Mouse (Mus musculus) hindbrain, embryonic 16.5 days (tissue): ENCODE data around the gene Mef2c. TPM values are rescaled to one million over a fixed set of nuclear protein-coding genes. Genes with fewer than 3 reads are reported as not detected.

Source experiments
- ATAC-seq: fragments of 200-750 bp; cut with Nextera tagmentation; 2 replicates; pipeline ENCODE4 v1.8.0; 2017; ENCODE audit warnings: moderate TSS enrichment, moderate library complexity
- H3K27ac ChIP-seq: fragments of 300-500 bp; sonication (generic); 2 replicates; pipeline ENCODE4 v1.5.1; 2014; ENCODE audit warnings: low read depth, mild to moderate bottlenecking, control low read depth, low read length, moderate library complexity
- H3K27me3 ChIP-seq: fragments of 300-500 bp; sonication (generic); replicated peaks from 2 replicates; pipeline ENCODE4 v1.6.1; 2014; ENCODE audit warnings: low read length; ENCODE audit not compliant: control insufficient read depth, insufficient read depth
- H3K36me3 ChIP-seq: fragments of 300-500 bp; sonication (generic); 2 replicates; pipeline ENCODE4 v1.6.1; 2014; ENCODE audit warnings: mild to moderate bottlenecking, low read length, moderate library complexity, mixed read lengths; ENCODE audit not compliant: control insufficient read depth, insufficient read depth
- H3K4me1 ChIP-seq: fragments of 300-500 bp; sonication (generic); 2 replicates; pipeline ENCODE4 v1.6.1; 2014; ENCODE audit warnings: low read depth, low read length; ENCODE audit not compliant: control insufficient read depth, insufficient read depth
- H3K4me2 ChIP-seq: fragments of 300-500 bp; sonication (generic); 2 replicates; pipeline ENCODE4 v1.6.1; 2014; ENCODE audit warnings: mild to moderate bottlenecking, low read length, control low read depth, moderate library complexity
- H3K4me3 ChIP-seq: fragments of 300-500 bp; sonication (generic); 2 replicates; pipeline ENCODE4 v1.5.1; 2014; ENCODE audit warnings: mild to moderate bottlenecking, low read length, control low read depth, moderate library complexity
- H3K9ac ChIP-seq: fragments of 300-500 bp; sonication (generic); 2 replicates; pipeline ENCODE4 v1.6.1; 2014; ENCODE audit warnings: low read depth, mild to moderate bottlenecking, control low read depth, low read length, moderate library complexity
- H3K9me3 ChIP-seq: fragments of 300-500 bp; sonication (generic); 2 replicates; pipeline ENCODE4 v1.6.1; 2014; ENCODE audit warnings: mild to moderate bottlenecking, low read length, moderate library complexity; ENCODE audit not compliant: control insufficient read depth
- WGBS: fragments of 180-500 bp; shearing (Covaris S2); extraction: QIAGEN DNeasy Blood & Tissue Kit; methylation state at CpG from one replicate; pipeline ENCODE4 v1.1.7; 2014; 5-methylcytosine and 5-hydroxymethylcytosine counted together
- polyA plus RNA-seq: library from polyadenylated mRNA; unstranded; fragments of >200 nt; fragmentation: Nextera tagmentation; extraction: Ambion mirVana; gene quantifications from 2 replicates; pipeline ENCODE4 v1.2.1, GENCODE M21; 2015

Mef2c gene
- polyA plus RNA-seq, 1 experiment from 2014 or later: 38.9 TPM

DNA sequence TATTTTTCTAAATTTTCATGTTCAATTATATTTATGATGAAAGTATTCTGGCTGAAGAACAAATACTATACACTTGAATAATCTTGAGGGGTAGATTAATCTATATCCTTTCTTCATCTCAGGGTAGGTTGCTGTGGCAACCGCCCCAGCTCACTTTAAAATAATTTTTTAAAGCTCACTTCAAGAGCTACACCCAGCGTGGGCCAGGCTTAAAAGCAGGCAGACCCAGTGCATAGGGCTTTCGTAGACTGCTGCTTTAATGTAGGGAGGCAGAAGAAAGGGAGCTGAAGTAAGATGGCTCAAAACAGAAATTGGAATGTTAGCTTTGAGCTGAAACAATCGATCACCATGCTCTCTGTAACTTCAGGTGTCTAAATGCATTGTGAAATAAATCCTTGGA is 17.0 kb downstream of the Mef2c start:
- ATAC-seq: no peak
- H3K9ac ChIP-seq: no peak overlapping the region
- no peak overlapping the region for H3K27ac ChIP-seq
- no peaks in the 10 kb centered on the region; the same call in 1 of the 2 replicates for H3K27me3 ChIP-seq
- H3K4me2 ChIP-seq: no peak overlapping the region
- peaks cover 3% of the 10 kb centered on the region; the same call in 1 of the 2 replicates for H3K4me1 ChIP-seq
- H3K4me3 ChIP-seq: no peak overlapping the region
- H3K36me3 ChIP-seq: no peaks in the 10 kb centered on the region
- no peaks in the 10 kb centered on the region for H3K9me3 ChIP-seq
- WGBS: 65% methylated on average over 4 of the region's 4 CpGs

DNA sequence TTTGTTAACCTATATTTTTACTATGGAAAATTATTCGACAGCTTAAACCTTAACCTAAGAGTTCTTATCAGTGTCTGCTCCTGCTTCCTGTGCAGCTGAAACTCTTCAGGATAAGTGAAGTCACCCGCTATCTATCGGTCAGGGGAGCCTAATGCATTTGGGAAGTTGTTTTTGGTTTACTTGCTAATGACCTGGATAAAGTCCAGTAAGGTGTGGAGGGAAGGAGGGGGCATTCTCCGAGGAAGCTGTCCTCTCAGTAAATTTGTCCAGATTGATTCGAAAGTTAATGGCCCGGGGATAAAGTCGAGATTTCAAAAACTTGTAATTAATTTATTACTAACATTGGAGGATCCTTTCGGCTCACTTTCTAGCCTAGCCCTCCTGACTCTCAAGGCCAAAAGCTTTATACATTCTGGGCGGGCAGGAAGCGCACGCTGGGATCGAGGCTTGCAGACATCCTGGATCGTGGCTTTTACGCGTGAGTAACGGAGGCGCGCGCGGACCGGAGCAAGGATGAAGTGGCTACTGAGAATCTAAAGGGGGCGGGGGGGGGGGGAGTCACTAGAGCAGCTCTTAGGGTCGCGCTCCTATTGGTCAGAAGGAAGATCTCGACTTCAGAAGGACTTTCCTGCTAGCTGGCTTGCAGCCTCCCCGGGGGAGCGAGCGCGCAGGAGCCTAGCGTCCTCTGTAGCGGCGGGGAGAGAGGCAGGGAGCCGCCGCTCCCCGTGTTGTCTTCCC is 19.6 kb downstream of the Mef2c start:
- Histone ChIP-seq H3K36me3 (no peaks in the 10 kb centered on the region), H3K27ac (peak overlapping the region; percentile 24), H3K4me3 (peak overlapping the region; percentile 70), H3K4me2 (peak overlapping the region; percentile 78), H3K4me1 (peaks cover 3% of the 10 kb centered on the region; the same call in 1 of the 2 replicates), H3K27me3 (no peaks in the 10 kb centered on the region; the same call in 1 of the 2 replicates), H3K9me3 (no peaks in the 10 kb centered on the region), H3K9ac (peak overlapping the region; percentile 77)
- WGBS: 2% methylated on average over 34 of the region's 35 CpGs
- ATAC-seq: peak; percentile 65

DNA sequence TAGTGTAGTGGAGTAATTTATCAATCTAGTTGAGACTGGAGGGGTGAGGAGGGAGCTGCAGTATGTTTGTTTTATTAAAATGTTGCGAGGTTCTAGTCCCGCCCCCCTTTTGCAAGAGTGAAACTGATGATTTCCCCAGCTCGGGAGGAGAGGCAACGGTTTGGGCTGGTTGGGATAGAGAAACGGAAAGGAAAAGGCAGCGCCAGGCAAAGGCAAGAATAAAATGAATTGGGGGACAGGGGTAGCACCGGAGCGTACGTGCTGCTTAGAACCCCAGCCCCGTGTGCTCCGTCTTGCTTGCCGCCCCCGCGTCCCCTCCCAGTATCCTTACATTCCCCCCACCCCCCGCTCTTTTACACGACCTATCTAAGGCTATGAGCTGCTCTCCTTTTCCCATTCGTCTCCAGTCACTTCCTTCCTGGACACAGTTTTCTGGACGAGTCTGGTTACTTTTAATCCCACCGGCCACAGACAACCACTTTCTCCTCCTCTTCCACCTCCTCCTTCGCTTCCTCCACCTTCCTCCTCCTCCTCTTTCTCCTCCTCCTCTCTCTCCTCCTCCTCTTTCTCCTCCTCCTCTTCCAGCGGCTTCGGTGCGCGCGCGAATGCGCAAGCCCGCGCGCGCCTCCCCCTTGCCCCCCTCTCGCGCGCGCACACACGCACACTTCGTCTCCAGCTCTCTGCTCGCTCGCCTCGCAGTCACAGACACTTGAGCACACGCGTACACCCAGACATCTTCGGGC is 20.5 kb downstream of the Mef2c start:
- Histone ChIP-seq H3K9me3 (no peaks in the 10 kb centered on the region), H3K4me3 (peak overlapping the region; percentile 70), H3K27me3 (no peaks in the 10 kb centered on the region; the same call in 1 of the 2 replicates), H3K9ac (peak overlapping the region; percentile 77), H3K4me2 (peak overlapping the region; percentile 78), H3K36me3 (no peaks in the 10 kb centered on the region), H3K4me1 (peaks cover 3% of the 10 kb centered on the region; the same call in 1 of the 2 replicates), H3K27ac (peak overlapping the region; percentile 84)
- under 1% methylated on average over 43 of the region's 43 CpGs for WGBS
- peak; percentile 90 for ATAC-seq

DNA sequence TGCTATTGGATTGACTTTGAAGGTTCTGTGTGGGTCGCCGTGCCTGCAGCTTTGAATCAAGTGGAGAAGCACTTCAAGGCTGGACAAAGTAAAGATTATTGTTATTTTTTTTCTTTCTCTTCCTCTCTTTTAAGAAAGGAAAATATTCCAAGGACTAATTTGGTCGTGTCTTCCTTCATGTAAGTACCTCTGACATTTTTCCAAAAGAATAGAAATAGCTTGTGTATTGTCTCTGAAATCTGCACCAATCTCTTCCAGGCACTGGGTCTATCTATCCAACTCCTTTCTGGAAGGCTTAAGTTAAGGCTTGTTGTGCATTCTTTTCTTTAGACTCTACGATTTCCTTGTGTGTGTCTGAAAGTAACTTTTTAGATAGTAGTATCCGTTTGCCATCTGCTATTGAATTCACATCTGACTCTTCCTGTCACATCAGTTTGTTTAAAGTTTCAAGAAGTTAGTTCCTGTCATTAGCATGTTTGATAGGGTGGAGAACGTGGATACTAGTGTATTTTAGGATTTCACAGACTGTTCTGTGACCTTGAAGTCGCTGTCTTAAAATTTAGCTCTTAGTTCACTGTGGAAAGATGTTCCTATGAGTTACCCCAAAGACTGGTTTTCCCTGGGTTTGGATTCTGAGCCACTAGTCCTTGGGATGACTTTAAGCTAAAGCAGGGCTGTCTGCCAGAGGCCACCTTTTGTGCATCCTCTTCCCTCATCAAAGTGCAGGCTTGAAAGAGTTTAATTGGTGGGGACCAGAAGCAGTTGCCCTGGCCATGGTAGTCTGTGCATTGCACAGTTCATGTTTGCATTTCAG is 21.3 kb downstream of the Mef2c start:
- peaks cover 3% of the 10 kb centered on the region; the same call in 1 of the 2 replicates for H3K4me1 ChIP-seq
- H3K9me3 ChIP-seq: no peaks in the 10 kb centered on the region
- H3K27me3 ChIP-seq: no peaks in the 10 kb centered on the region; the same call in 1 of the 2 replicates
- H3K4me2 ChIP-seq: peak overlapping the region; percentile 78
- H3K9ac ChIP-seq: peak overlapping the region; percentile 77
- 17% methylated on average over 7 of the region's 7 CpGs for WGBS
- H3K4me3 ChIP-seq: peak overlapping the region; percentile 70
- no peak for ATAC-seq
- H3K36me3 ChIP-seq: no peaks in the 10 kb centered on the region
- peak overlapping the region; percentile 84 for H3K27ac ChIP-seq

DNA sequence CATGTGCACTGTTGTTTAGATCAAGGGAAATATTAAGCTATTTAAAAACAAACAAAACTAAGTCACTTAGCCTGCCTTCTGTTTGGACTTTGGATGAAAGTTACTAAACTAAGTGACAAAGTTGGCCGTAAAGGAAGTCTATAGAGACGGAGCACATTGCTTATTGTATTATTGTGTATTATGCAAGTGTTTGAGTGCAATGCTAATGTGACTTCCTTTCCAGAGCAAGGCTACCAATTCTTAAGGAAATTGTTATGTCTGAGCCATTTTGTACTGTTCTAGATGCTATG is 21.8 kb downstream of the Mef2c start:
- no peak for ATAC-seq
- WGBS: 50% methylated on average over 2 of the region's 2 CpGs
- peak overlapping the region; percentile 84; the same call in 1 of the 2 replicates for H3K27ac ChIP-seq
- H3K4me1 ChIP-seq: peaks cover 3% of the 10 kb centered on the region; the same call in 1 of the 2 replicates
- H3K9me3 ChIP-seq: no peaks in the 10 kb centered on the region
- H3K4me3 ChIP-seq: peak overlapping the region; percentile 70
- peak overlapping the region; percentile 22; the same call in 1 of the 2 replicates for H3K9ac ChIP-seq
- H3K36me3 ChIP-seq: no peaks in the 10 kb centered on the region
- no peaks in the 10 kb centered on the region; the same call in 1 of the 2 replicates for H3K27me3 ChIP-seq
- H3K4me2 ChIP-seq: peak overlapping the region; percentile 78

DNA sequence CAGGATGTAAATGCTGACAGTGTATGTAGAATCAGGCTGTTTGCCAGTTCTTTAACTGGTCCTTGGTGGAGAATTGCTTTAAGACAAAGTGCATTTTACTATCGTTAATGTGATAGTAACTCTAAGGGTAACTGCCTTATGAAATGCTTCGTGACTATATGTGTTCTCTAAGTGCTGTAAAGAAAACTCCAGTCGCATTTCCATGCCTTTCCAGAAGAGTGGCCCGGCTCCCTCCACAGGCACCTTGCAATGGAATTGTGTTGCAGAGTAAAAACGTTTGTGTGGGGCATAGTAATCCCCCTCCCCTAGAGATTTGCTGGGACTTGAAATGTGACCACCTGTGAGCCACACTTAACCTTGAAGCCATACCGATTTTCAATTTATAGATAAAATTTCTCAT is 22.2 kb downstream of the Mef2c start:
- Histone ChIP-seq H3K4me1 (peaks cover 3% of the 10 kb centered on the region; the same call in 1 of the 2 replicates), H3K4me2 (peak overlapping the region; percentile 78), H3K4me3 (peak overlapping the region; percentile 70), H3K27me3 (no peaks in the 10 kb centered on the region; the same call in 1 of the 2 replicates), H3K27ac (no peak overlapping the region), H3K36me3 (no peaks in the 10 kb centered on the region), H3K9ac (peak overlapping the region; percentile 22; the same call in 1 of the 2 replicates), H3K9me3 (no peaks in the 10 kb centered on the region)
- 37% methylated on average over 6 of the region's 6 CpGs for WGBS
- no peak for ATAC-seq

DNA sequence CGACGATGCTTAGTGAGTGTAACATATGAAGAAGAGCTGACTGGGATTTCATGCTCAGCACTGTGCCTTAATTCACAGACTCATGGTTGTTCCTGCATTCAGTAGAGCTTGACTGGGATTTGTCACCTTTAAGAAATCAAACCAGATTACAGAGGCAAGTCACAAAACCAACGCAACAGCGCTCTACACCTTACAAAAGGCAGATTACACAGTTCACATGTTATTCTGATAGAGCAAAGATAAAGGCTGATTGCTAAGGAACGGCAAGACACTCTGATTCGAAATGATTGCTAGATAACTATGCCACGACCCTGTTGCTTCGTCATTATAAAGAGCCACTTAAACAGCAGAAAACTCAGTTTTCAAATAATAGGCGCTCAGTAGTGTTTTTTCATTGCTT is 24.1 kb downstream of the Mef2c start:
- Histone ChIP-seq H3K9me3 (no peaks in the 10 kb centered on the region), H3K4me2 (peak overlapping the region; percentile 28; the same call in 1 of the 2 replicates), H3K27me3 (no peaks in the 10 kb centered on the region), H3K36me3 (no peaks in the 10 kb centered on the region), H3K4me3 (peak overlapping the region; percentile 0; the same call in 1 of the 2 replicates), H3K27ac (no peak overlapping the region), H3K9ac (no peak overlapping the region), H3K4me1 (peaks cover 3% of the 10 kb centered on the region; the same call in 1 of the 2 replicates)
- no peak for ATAC-seq
- 58% methylated on average over 9 of the region's 9 CpGs for WGBS

DNA sequence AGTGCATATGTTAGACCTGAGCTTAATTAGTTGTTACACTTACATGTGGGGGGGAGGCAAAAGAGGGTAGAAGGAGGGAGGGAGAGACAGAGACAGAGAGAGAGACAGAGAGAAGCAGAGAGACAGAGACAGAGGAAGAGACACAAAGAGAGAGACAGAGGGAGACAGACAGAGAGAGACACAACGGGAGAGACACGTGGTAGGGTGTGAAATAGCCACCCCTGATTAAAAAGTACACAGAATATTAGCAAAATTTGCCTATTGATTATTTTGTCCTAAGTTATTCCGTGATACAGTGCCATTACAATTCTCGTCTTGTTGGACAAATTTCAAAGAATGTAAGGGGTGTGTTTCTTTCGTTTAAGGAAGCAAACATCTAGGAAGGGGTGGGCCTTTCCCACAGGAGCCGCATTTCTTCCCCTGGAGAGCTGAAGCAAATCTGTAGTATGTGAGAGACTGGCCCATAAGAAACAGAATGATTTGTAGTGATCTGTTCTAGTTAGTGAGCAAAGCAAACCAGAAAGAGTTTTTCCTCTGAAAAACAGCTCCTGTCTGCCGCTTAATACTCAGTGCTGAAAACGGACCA is 26.0 kb downstream of the Mef2c start:
- H3K9ac ChIP-seq: no peak overlapping the region

More for the DNA sequence above, 26.0 kb downstream of the Mef2c start:
- Histone ChIP-seq H3K9me3 (no peaks in the 10 kb centered on the region), H3K27me3 (no peaks in the 10 kb centered on the region), H3K36me3 (no peaks in the 10 kb centered on the region), H3K4me1 (no peaks in the 10 kb centered on the region), H3K27ac (no peak overlapping the region), H3K4me2 (peak overlapping the region; percentile 21; the same call in 1 of the 2 replicates), H3K4me3 (no peak overlapping the region)
- 79% methylated on average over 8 of the region's 8 CpGs for WGBS
- no peak for ATAC-seq
